Mouse (Mus musculus): ENCODE results near the gene Cpm. TPM values are rescaled to one million over a fixed set of nuclear protein-coding genes. Genes with fewer than 3 reads are reported as not detected.

Gene Cpm
- total RNA-seq, 2 experiments from 2014 or later: 2.6 to 2.7 TPM

DNA sequence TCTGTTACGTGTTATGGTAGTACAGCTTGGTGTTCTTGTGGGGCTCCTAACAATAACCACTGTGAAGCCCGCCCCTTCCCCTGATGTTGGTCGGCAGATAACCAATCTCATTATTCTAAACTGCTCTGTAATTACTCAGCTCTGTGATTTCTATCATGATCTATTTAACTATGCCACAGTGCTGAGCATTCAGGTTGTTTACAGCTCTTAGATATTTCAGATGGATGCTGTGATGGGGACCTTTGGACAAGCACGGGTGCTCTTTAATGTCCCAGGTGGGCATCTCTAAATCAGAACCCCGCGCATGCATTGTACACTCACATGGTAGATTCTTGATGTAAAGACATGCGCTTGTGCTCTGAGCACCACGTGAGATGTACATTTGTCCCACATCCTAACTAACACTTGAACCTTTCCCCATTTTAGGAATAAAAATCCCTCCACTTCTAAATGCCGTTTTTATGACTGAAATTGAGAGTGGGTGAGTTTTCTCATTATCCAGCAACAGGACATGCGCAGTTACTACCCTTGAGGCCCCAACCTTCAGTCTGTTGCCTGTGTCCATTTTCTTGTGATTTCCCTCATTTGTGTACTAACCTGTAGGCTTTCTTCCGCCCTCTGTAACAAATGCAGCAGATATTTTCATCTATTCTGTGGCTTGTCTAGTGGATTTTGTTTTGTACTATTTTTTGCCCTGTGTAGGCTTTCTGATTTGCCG lies 14.6 kb downstream of the Cpm start:
- intact Hi-C loops (cut with DNase I): no loop called here
- DNase-seq: no peak

DNA sequence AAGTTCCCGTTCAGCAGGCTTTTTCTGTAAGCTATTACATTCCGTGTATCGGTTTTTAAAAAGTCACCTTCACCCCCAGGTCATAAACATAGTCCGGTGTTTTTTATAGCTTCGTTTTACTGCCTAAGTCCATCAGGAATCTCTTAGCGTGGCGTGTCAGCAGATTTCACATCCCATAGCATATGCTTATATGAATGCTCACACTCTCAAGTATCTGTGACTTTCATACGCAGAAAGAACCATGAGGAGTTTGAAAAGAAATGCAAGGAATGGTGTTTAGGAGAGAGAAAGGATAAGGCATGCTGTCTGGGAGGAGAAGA lies 15.1 kb downstream of the Cpm start:
- no peak for DNase-seq
- intact Hi-C loops (cut with DNase I): no loop called here

DNA sequence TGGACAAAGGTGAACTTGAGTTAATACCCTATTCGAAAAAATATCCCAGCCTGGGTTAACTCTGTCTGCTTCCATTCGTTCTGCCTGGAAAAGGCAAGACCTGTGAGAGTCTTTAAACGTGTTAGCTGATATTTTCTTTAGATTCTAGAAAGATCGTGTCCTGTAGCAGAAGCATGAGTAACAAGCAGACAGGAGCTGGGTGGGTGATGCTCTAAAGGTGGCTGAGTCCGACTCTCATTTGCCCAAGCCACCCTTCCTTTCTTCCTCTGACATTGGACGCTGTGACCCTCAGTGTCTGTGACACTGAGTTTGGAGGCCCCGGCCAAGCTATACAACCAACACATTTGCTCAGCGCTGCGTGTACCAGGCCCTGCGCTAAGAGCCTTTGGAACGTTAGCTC lies 15.5 kb downstream of the Cpm start:
- DNase-seq: no peak
- intact Hi-C loops (cut with DNase I): no loop called here

DNA sequence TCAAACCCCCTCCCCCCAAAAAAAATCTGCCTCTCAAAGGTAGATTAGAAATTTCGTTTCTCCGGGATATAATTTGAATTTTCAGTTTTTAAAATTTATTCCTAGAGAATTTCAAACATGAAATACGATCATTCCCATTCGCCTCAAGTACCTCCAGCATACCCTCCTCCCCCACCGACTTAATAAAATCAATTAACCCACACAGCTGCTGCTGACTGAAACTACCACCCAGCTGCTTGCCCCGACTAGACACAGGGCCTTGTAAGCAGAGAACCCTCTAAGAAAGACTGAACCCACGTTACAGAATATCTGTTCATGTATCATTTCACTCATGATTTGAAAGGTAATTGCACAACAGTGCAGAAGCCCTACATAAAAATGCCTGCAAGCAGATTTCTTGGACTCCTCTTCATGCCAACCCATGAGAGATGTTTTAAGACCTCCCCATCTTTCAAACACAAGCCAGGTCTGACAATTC lies 16.2 kb downstream of the Cpm start:
- intact Hi-C loops (cut with DNase I): no loop called here
- no peak for DNase-seq

DNA sequence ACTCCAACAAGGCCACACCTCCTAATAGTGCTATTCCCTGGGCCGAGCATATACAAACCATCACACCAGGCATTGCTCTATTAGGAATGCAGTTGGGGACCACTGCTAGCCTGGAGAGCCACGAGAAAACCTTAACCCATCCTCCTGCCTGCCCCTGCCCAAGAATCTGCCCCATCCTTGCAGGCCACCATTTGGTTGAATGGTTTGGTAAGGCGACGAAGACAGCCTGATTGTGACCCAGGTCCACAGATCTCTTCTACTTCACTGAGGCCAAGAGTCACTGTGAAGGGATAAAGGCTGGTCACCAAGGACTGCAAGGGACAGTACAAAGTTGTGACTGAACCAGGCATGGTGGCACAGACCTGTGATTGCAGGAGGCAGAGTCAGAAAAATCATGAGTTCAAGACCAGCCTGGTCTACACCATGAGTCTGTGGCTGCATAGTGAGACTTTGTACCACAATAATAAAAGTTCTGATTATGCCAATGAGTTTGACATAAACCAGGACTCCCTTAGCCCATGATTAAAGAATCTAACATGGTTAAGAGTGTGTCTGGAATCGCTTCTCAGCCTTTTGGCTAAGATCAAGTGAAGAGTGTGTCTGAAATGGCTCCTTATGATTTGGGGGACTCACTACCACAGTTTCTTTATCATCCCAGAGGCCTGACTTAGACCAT lies 17.3 kb downstream of the Cpm start:
- DNase-seq: no peak
- intact Hi-C loops (cut with DNase I): no loop called here

DNA sequence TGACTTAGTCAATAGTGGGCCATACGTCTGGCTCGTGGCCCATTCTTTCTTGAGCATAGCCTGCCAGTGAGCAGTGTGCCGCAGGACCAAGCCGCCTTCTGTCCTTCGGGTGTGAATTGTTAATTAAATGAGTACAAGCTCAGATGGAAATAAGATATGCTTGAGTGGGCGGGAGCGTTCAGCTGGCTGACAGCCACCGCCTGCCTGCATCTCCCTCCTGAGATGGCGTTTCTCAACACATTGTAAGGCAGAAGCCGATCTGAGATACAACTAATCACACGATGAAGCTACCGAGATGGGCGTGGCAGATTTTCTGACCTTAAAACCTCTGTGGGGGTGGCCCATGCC lies 17.8 kb downstream of the Cpm start:
- intact Hi-C loops (cut with DNase I): no loop called here
- DNase-seq: no peak

DNA sequence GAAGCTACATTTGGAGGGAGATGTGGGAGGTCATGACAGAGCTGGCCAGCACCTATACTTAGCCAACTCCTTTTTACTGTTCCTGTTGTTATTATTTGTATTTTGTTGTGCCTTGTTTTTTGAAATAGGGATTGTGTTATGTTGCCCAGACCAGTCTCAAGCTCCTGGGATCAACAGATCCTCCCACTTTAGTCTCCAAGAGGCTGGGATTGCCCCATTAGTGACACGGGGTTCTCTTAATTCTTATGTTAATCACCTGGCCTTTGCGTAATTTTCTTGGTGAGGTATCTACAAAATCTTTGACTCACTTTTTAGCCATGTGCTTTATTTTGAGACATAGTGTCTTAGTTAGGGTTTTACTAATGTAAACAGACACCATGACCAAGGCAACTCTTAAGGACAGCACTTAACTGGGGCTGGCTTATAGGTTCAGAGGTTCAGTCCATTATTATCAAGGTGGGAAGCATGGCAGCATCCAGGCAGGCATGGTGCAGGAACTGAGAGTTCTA lies 18.7 kb downstream of the Cpm start:
- intact Hi-C loops (cut with DNase I): no loop called here
- no peak for DNase-seq

DNA sequence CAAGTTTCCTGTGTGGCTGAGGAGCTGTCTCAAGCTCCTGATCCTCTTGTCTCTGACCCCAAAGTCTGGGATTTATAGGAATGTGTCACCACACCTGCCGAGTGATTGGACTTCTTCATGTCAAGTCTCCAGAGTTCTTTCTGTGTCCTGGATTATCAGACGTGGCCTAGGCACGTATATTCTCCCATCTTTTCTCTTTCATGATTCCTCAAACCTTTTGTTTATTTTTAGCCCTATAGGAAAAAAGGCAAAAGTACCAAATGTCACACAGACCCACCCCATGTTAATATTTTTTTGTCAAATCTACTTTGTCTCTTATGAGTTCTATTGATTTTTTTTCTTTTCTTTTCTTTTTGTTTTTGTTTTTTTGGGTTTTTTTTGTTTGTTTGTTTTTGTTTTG lies 19.3 kb downstream of the Cpm start:
- intact Hi-C loops (cut with DNase I): no loop called here
- DNase-seq: no peak

DNA sequence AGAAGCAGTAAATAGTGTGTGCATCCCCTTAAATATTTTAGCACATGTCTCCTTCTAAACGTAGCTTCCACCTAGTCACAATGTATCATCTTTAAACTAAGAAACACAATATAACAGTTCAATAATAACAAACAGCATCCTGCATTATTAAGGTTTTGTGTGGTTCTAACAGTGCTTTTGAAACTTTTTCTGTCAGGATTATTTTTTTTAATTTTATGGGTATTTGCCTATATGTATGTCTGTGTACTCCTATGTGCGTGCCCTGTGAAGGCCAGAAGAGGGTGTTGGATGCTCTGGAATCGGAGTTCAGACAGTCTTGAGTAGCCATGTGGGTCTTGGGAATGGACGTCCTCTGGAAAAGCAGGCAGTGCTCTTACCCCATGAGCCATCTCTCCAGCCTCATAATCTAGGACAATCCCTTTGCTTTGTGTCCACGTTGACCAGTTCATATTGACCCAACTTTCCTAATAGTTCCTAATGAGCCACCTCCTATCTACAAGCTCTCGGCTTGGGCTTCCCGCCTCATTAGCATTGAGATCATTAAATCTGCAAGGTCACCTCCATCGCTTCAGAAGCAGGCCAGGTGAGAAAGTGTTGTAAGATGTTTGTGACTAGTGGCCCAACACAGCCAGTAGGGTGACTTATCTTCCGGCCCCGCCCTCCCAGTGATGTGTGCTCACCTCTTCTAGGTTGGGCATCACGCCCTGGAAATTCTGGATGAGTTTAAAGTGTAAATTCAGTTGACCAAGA lies 20.2 kb downstream of the Cpm start:
- intact Hi-C loops (cut with DNase I): no loop called here
- DNase-seq: no peak

DNA sequence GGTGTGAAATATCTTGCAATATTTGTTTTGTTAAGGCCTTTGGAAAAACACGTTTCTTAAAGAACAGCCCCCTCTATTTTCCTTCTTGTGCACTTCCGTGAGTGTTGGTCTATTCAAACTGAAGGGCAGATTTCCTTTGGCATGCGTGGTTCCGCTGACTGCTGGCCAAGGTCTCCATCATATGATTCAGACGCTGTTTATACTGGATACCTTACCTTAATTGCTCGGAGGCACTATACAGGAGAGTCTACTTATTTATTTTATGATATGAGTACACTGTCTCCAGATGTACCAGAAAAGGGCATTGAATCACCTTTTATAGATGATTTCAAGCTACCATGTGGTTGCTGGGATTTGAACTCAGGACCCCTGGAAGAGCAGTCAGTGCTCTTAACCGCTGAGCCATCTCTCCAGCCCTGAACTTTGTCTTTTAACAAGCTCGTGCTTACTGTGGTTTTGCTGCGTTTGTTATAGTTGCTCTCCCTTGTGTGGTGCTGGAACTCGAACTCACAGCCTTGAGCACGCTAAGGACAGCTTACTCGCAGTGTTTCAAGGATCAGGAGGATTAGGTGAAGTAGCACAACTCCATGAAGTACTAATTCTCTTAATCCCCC lies 20.8 kb downstream of the Cpm start:
- DNase-seq: no peak
- intact Hi-C loops (cut with DNase I): no loop called here

DNA sequence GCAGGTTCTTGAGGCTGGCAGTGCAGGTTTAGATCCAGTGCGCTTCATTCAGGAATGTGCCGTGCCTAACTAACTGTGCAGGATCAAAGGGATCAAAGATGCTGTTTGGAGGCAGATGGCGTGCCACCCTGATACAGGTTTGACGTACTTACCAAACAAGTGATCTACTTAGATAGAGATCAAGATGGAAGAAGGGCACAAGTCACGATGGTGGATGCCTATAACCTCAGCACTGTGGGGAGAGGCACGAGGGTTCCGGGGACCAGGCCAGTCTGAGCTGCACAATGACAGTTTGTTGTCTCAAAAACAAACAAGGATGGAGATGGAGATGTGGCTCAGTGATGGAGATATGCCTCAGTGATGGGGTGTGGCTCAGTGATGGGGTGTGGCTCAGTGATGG lies 21.4 kb downstream of the Cpm start:
- DNase-seq: no peak
- intact Hi-C loops (cut with DNase I): no loop called here

DNA sequence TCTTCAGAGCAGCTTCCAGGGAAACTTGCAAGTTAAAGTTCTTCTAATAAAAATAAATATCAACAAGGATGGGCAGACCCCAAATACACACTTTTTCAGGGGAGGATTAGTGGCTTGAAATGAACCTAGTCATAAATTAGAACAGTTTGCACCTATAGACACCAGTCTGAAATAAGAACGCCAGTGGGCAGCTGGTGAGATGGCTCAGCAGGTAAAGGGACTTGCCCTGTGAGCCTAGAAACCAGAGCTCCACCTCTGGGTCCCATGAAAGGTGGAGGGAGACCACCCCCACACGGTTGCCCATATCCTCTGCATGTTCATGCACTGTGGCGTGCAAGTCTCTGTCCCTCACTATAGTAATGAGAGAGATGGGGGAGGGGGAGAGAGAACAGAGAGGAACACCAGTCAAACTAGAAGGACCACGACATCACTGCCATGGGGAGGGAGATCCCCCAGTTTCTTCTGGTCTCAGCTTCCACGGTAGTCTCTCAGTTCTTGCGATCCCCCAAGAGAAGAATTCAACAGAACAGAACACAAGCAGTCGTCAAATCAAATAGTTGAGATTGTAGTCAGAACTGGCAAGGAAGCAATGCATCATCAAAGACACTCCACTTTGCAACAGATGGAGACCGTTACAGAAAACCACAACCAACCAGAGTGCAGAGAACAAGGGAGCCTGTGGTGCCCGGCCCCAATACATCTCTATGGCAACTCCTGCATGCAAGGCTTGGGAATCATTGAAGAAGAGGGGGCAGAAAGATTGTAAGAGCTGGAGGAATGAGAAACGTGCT lies 22.5 kb downstream of the Cpm start:
- intact Hi-C loops (cut with DNase I): no loop called here
- DNase-seq: no peak

DNA sequence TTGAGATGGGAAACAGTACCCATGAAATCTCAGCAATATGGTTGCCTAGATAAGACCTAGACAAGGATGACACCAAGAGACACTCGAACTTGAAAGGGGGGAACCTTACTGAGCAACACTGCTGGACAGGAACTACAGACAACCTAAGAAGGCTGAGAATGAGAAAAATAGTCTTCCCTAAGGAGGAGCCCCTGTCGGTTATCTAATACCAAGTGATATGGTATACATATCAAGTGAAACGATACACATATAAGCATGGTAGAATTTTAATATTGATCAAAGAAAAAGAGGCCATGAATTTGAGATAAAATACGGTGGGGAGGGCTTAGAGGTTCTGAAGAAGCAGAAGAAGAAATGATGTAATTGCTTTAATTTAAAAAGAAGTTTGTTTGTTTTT lies 23.1 kb downstream of the Cpm start:
- no peak for DNase-seq
- intact Hi-C loops (cut with DNase I): no loop called here

DNA sequence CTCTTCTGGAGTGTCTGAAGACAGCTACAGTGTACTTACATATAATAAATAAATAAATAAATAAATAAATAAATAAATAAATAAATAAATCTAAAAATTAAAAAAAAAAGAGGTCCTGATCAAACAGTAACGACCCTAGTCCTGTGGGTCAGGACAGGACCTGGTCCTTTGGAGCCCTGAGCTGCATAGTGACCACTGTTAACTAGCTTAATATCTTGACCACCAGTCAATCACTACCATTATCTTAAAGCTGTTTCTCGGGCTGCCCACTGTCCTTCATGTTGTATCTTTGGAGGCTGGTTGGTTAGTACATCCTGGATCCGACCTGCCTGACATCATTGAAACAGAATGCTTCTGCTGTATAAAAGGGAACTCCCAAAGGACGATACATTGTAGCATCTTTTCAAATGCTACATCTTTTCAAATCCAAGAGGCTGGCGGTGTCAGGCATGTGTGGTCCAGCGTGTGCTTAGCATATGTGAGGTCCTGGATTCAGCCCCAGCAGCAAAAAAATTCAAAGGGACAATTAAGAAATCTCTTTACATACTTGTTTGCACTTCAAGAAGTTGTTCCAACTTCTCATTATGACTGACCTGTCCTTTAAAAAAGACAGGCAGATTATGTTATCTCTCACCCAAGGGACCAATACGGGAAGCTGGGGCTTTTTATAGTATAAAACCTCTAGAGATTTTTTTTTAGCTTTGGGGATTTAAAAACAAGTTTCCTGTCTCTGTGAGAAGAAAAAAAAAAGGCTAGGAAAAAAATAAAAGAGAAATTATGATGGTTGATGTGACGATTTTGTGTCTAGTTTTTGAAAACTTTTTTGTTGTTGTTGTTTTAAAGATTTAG lies 23.9 kb downstream of the Cpm start:
- intact Hi-C loops (cut with DNase I): no loop called here
- no peak for DNase-seq

DNA sequence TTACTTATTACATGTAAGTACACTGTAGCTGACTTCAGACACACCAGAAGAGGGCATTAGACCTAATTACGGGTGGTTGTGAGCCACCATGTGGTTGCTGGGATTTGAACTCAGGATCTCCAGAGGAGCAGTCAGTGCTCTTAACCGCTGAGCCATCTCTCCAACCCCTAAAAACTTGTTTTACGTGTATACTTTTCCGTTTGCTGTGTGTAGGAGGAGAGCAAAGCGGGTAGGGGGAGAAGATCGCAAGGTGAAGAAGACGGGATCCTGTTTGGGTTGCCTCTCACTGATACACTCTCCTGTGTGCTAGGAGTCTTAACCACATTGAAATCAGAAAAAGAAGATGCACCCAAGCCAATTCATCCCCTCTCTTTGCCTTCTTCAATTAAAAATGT lies 24.5 kb downstream of the Cpm start:
- intact Hi-C loops (cut with DNase I): no loop called here
- no peak for DNase-seq

DNA sequence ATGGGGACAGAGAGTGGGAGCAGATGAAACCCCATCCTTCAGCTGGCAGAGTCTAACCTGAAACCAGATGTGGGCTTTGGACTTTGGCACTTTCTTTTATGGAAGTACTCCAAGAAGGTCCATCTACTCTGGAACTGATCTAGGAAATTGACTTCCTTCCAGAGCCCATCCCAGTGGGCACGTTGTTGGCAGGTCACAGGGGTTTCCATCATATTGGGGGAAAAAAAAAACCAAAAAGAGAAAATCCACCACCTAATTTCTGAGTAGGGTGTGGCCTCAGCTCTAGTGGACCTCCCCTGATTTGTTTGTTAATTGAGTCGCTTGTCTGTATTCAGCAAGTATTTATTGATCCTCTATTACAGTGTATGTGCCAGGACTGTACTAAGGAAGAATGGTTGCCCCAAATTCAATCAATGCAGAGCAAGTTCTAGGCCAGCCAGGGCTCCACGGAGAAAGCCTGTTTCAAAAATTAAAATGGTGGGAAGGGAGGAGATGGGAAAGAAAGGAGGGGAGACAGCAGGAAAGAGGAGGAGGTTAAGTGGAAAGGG lies 25.4 kb downstream of the Cpm start:
- no peak for DNase-seq

DNA sequence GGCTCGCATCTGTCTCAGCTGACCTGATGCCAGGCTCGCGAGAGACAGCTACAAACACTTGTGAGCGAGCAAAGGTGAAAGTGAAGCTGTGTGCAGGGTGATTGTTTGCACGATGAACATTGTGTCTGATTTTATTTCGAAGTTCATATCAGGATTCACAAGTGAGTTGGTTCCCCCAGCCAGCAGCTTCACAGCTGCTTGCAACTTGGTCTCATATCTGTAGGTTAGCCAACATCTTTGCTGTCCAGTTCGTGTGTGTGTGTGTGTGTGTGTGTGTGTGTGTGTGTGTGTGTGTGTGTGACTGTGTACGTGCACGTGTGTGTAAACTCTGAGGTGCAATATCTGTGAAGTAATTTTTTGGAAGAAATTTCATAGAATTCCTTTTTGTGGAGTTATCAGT lies 26.2 kb downstream of the Cpm start:
- intact Hi-C loops (cut with DNase I): no loop called here
- no peak for DNase-seq

More for the DNA sequence above, 25.4 kb downstream of the Cpm start:
- intact Hi-C loops (cut with DNase I): no loop called here

DNA sequence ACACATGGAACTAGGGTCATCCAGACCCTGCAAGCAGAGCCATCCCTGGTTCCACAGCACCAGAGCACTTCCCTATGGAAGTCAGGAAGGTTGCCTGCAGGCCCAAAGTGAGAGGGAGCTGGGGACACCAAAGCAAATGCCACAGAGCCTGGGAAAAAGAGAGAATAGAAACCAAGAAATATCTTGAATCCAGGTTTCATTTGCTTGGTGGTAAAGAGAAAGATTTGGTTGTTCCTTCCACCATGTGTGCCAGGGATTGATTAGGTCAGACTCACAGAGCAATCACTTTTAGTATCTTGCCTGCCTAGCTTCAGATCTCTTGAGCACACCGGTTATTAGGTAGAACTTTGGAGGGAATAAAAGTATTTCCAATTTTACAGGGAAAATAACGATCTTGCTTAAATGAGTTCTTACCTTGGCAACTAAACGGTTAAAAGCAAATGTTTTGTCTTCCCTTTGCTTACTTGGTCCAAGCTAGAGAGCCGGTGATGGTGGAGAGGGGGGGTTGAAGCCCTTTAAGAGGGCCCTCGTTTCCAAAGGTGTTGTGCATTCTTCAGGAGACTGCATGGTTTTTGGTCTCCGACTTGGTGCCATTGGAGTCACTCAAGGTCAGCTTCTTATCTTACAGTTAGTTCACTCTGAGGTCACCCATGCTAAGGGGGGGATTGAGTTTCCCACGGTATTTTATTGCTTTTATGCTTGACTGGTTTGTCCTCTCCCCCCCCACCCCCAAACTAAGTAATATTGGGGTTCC lies 26.8 kb downstream of the Cpm start:
- intact Hi-C loops (cut with DNase I): no loop called here
- no peak for DNase-seq

DNA sequence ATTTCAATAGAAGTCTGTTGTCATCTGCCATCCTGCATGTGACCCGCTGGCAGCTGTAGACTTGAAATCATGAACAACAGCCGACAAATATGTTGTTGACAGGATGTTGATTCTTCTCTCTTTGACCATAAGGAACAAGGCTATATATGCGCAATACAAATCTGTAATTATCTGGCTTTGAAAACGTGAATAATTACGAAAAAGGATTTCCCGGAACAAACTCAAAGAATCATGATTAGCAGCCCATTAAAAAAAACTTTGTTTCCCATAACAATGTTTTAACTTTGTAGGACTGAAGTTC lies 27.3 kb downstream of the Cpm start:
- no peak for DNase-seq
- intact Hi-C loops (cut with DNase I): no loop called here
